Mouse (Mus musculus) c-Kit-positive CD71-positive TER-119-positive erythroid progenitor cells, embryonic 14.5 days (primary cell): Measurements from ENCODE around the gene Cdk6.
"Not testable (repeated sequence)": the region's sequence is repeated elsewhere in the genome, so short reads cannot be mapped to it uniquely, and the experiment has no call there.

ENCODE experiments used
- DNase-seq: peaks from one replicate; pipeline ENCODE4 v3.0.0-alpha.2; 2013; ENCODE audit warnings: low spot score

Gene Cdk6

DNA sequence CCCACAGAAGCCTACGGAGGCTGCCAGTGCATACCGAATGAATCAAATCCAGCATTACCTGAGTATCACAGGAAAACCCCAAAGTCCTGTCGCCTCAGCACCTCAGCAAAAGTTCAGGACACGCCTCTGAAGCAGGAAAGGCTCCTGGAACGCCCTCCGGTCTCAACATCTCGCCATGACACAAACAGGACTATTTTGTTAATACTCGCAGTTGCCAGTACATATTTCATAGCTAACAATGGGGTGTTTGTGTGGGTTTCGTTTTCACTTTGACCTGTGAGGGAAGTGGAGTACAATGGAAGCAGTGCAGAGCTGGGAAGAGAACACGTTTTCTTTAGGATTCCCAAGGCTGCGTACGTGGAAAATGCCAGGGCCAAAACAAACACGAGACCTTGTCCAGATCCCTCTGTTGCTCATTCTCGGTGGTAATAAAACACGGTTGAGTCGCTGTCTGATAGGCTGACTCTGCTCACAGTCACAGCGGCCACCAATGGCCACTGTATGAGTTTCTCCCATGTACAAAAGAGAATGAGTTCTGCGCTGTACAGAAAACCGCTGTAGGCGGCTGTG is 91.9 kb downstream of the Cdk6 start:
- not testable (repeated sequence) for DNase-seq

DNA sequence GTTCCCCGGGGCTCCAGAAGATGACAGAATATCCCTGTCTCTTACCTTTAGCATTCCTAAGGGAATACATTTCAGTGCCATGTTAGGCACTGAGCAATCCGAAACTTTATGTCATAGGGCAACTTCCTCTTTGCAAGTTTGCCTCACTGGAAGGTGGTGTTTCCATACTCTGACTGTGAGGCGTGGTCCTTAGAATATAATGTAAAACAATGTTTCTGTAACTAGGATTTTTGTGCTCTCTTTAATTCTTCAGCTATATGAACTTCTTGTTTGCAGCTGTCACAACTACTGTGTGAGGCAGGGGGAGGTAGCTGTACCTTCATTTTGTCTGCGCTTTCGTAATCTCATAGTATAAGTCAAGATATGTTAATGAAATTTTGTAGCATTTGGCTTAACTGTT is 92.8 kb downstream of the Cdk6 start:
- not testable (repeated sequence) for DNase-seq

DNA sequence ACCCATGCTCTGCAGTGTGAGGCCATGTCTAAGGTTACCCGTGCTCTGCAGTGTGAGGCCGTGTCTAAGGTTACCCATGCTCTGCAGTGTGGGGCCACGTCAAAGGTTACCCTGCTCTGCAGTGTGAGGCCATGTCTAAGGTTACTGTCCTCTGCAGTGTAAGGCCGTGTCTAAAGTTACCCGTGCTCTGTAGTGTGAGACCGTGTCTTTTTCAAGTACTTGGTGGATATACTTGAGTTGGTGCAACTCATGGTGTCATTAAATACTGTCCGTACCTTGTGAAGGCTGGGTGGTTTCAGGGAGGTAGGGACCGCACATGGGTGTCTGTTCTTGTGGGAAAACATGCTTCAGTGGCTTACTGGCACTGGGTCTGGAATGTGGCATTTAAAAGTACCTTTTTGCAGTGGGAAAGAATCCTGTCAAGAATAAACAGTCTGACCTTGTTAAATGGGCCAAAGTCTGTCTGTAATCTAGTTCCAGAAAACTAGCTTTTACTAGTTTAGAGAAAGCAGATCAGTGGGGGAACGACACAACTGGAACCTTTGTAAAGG is 97.2 kb downstream of the Cdk6 start:
- not testable (repeated sequence) for DNase-seq

DNA sequence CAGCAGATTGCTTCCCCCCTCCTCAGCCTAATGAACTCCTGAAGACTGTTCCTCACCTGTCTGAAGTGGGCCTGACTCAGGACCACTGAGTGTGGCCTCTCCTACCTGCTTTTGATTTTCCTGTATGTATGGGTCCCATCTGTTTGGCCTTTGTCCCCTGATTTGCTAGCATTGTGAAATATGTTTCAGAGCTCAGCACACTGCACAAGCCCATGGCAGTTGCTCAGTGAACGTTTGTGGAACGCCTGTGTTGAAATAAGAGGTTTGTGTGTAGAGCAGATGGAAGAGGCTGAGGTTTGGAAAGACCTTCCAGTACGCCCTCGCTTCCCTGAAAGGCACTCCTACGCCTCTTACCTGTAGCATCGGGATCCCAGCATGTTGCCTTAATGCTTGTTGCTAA is 98.1 kb downstream of the Cdk6 start:
- not testable (repeated sequence) for DNase-seq

DNA sequence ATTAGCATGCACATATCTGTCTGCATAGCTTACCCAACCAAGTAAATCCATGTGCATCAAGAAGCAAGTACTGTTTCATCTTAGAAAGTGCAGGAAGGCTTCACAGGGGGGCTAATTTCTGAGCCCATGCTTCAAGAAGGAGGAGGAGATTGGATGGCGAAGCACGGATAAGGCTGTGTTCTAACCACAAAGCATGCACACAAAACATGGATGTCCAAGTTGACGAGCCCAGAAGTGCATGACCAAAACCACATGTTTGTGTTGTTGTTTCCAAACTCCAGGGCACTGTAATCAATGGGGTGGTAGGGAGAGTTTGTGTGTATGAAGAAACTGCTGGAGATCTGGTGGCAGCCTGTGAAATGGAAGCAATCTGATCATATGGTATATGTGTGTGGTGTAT is 101.2 kb downstream of the Cdk6 start:
- not testable (repeated sequence) for DNase-seq

DNA sequence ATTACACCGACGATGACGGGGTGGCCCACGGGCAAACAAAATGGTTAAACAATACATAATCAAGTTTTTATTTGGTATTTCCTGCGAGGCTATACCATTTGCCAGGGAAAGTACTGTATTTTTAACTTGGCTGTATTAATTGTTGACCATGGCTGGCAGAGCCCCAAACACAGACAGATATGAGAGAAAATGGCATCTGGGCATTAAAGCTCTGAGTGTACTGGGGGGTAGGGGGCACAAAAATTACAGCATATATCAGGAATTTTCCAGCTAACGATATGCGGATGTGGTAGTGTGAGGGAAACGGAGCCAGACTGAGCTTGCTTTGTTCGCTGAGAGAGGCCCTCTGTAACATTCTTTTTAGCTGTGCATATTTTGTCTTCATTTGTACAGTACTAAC is 109.9 kb downstream of the Cdk6 start:
- DNase-seq: not testable (repeated sequence)

DNA sequence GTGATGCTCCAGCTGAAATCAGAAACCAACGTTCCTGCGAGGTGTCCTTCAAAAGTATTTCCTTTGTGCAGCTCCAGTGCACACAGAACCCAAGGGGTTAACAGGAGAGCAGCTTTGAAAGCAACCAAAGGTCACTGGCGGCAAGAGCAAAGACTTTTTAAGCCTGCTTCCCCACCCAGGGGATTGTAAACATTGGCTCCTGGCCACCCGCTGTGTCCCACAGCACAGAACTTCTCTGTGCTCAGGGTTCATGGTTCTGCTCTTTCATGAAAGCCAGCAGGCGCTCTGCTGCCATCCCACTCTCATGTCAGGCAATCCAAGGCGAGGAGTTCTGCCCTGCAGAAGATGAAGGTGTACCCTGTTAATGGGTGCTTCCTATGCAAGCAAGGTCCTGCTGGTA is 112.7 kb downstream of the Cdk6 start:
- DNase-seq: not testable (repeated sequence)

DNA sequence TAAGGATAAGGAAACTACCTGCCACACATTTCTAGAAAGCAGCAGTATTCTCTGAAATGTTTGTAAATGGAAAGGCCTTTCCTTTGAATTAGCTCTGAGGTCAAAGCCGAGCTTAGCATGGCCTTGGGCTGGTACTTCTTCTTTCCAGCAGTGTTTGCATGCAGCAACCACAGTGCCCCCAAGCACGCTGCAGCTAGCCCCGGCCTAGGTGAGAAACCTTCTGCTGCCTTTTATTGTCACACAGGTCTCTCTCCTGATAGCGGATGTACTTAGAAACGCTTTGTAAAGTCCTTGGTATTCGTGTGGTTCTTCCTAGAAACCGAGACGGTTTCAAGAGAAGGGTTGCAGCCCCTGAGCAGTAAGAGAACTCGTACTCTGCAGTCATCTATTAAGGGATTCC is 119.6 kb downstream of the Cdk6 start:
- peak; percentile 23 for DNase-seq

DNA sequence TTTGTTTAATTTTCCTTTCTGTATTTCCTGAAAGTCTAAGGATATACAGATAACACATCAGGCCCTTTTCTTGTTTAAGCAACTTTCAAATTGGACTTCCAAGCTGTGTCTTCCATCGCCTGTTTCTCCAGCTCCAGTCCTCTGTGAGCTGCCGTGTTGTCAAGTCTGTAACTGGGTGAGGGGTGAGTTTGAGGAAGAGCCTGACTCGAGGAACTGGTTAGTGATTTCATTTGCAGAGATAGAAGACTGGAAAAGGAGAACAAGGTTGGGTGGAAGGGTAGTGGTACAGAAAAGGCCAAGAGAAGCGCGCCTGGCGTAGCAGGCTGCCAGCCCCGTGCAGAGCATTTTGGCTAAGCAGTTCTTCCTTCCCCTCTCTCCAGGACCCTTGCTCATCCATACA is 120.1 kb downstream of the Cdk6 start:
- no peak for DNase-seq

DNA sequence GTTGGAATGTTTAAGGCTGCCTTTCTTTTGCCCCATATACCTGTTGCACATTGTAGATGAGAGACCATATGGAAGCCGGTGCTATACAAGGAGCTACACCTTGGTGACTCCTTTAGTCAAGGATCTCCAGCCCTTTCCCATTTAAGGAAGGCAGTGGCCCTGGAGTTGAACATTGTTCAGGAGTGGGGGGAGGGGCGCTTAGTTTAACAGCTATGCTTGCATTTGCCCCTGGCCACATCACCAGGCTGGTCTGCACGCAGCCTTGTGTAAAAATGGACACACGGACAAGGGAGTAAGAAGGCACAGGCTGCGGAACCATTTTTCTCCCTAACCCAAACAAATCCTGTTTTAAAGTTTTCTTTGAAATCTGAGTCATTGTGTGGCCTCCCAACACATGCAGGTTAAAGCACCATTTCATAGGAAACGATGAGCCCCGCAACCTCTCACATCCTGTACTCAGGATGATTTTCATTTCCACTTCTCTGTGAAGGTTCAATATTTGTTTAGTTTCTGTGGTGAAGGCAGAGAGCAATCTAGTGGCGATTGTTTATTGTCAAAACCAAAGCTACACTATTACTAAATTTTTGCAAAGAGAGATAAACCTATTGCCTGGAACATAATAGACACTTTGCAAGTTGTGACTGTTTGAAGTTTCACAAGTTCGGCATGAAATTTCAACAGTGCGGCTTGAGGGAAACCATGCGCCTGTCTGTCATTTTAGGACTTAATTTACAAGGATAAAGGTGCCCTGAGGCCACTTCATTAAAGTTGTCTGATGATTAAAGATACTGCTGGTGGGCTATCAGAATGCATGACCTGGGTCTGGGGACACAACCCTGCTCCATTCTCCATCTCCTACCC is 121.8 kb downstream of the Cdk6 start:
- no peak for DNase-seq

DNA sequence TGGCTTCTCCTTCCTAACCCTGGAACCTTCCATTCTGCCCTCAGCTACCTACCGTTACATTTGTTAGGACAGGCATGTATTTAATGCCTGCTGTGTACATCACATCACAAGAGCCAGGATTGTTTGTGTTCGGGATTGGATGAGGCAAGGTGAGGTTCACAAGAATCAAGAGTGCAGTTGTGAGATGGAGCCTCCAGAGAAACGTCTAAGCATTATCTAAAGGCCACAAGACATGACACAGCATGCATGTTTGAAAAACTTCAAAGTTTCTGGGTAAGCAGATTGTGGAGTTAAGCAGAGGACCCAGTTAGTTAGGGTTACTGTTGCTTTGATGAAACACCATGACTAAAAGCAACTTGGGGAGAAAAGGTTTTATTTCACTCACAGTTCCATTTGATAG is 122.5 kb downstream of the Cdk6 start:
- peak; percentile 16 for DNase-seq

DNA sequence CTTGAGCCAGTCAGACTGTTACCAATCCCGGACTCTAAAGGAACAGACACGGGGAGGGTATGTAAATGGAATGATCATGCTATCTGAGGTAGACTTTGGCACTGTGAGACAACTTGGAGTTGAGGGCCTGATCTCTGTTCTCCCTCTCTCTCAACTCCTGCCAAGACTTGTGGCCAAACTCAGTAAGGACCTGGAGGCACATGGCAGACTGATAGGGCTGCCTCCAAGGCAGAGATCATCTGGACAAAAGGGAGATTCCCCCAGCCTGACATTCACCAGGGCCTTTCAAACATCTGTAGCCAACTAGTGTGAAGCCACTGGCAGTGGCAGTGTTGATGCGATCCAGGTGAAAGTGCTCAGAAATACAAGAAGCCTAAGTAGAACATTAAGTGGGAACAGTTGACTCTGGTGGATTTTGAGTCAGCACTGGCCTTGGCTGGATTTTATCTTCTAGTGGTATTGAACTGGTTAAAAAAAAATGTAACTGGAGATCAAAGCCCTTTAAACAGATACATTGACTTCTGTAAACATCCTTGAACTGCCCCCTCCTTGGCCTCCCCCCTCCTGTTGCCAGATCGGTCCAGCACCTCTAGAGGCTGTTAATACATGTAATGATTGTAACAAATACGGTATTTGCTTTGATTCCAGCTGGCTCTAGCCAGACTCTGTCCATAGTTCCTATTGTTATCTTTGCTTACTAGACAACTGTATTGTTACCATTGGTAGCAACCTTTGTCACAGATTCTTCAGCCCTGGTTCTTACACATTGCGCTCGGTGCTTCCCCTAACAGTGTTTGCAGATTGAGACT is 125.0 kb downstream of the Cdk6 start:
- DNase-seq: no peak

DNA sequence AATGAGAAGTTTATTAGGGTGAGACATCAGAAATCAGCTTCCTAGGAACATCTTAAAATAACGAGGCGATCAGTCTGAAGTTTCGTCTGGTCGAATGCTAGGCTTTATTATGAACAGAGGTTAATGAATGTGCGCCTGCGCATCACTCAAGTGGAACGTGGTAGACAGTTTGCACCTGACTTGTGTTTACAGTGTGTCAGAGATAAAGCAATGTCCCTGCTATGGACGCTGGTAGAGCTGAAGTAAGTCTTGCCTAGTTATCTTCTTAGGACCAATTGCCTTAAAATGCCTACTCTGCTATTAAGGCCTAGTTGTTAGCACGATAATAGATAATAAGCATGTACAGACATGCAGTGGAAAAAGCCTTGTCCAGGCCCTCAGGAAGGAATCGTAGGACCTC is 129.6 kb downstream of the Cdk6 start:
- no peak for DNase-seq

DNA sequence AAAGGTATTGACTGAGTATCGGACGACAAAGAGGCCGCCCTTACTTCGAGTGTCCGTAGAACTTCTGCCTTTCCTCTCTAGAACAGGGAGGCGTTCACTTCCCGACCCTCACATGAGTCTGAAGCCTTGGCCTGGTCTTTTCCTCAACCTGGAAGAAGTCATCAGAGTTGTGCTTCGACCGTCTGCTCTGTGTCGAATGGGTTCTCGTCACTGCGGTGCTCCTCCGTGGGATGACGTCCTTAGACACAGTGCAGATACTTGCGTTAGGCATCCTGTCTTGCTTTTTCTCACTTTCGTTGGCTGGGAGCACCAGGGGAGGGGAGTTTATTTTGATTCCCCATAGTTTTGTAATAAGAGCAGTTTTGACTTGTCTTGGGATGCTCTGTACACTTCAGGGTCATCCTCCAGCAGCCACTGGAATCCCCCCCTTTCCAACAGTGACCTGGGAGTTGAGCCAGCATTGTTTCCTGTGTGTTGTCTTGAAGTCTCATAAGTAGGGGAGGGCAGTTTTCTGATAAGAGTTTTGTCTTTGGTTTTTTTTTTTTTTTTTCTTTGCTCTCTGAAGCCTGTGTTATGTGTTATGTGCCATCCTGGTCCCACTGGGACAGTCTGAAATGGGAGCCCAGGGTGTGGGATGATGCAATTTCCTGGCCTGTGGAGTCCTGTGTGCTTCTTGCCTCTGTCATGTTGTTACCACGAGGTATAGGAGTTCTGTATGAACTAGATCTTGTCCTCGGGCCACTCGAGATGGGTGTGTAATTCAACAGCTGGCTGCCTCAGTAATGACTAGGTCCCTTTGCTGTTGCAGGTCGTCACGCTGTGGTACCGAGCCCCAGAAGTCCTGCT is 131.2 kb downstream of the Cdk6 start:
- no peak for DNase-seq

DNA sequence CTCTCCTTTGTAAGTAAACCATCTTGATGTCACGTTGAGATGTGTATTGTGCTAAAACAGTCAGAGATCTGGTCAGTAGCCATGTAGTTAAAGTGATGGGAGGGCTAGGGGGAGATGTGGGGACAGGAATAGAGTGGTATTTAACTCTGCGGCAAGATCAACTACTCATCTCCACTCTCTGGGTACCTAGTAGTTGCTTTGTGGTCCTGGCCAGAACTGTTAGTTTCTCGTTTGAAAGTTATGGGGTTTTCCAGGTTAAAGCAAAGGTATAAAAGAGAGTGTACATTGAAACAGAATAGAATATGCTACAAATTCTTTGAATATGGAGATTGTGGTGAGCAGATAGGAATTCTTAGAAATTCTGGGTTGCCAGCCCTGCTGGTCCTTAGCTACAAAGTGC is 136.4 kb downstream of the Cdk6 start:
- DNase-seq: no peak

DNA sequence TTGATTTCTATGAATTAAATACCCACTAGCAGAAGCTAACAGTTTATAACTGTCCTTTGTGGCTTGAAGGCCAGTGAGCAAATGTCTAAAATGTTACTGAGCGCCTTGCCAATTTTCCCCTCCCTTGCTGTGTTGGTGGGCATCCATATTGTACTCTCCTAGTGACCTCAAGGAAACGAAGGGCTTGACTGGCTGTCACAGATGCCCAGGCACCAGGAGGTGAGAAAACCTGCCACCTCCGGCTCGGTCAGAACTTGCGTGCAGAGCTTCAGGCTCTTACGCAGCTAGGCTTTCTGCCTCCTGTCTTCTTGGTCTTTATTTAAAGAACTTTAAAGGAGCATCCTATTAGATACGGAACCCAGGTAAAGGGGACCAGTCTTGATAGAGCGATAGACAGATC is 136.9 kb downstream of the Cdk6 start:
- no peak for DNase-seq

DNA sequence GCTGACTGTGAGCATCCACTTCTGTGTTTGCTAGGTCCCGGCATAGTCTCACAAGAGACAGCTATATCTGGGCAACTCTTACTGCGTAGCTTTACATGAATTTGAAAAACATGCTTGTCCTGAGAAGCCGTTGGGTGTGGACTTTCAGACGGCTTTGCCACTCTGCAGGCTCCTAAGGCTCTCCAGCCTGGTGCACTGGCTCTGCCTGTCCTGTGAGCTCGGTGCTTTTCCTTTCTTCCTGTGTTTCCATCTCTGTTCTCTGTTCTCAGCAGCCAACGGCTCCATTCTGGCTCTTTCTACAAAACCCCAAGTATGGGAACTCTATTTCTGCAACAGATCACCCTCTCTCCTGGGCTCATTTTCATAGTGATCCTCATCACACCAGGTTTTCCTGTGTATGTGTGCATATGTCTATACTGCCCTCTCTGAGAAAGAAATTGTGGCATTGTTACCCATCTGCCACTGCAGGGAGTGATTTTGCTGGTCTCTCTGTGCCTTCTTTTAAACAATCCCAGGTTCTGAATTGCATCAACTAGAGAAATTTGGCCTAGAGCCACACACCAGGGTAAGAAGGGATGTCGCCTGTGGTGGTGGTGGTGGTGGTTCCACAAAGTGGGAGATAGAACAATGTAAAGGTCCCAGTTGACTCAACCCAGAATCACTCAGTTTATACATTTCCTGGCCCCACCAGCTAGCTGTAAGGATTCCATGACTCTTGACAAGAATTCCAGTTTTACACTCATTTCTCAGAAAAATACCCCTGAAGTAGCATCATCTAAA is 137.9 kb downstream of the Cdk6 start:
- no peak for DNase-seq

DNA sequence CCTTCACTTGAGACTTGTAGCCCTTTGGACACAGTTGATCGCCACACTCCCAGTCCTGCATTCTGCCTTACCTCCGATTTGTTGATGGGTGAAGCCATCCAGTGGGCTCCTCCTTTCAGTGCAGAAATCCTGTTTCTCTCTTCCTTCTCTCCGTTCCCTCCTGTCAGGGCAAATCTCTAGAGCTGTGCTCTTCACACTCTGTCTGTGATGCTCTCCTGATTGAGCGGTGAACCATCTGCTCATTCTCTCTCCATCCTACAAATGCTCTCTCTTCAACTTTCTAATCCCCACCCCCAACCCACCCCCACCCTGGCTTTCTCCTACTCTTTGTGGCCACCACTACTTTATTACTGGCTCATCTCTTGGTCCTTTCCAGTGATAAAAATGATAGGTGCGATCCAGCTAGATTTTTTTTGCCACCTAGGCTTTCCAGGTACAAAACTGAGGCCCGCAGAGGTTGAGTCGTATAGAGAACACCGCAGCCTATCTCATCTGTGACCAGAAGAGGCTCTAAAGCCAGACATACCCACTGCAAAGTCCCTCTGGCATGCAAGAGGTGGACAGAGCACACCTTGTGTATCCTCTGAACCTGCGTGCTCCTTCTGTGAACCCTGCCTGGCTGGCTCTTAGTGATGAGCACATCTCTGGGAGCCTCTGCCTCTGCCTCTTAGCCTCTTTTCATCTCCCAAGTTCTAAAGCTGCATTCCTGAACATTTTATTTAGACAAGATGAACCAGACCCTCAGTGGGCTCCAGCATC is 139.5 kb downstream of the Cdk6 start:
- no peak for DNase-seq

DNA sequence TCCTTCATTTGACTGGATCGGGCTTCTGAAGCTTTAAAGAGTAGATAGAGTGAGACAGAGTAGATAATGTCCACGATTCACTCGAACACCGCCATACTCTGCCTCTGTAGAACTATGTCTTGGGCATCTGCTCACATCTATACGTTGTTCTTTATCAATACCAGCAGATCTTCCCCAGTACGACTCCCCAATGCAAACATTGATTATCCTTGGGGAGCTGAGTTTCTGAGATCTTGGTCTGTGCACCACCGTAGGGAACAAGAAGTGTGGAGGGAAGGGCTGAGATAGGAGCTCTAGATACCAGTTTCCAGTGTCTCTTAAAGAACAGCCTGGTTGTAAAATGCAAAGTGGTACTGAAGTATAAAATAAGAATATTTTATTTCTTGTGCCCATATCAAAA is 141.2 kb downstream of the Cdk6 start:
- DNase-seq: no peak

DNA sequence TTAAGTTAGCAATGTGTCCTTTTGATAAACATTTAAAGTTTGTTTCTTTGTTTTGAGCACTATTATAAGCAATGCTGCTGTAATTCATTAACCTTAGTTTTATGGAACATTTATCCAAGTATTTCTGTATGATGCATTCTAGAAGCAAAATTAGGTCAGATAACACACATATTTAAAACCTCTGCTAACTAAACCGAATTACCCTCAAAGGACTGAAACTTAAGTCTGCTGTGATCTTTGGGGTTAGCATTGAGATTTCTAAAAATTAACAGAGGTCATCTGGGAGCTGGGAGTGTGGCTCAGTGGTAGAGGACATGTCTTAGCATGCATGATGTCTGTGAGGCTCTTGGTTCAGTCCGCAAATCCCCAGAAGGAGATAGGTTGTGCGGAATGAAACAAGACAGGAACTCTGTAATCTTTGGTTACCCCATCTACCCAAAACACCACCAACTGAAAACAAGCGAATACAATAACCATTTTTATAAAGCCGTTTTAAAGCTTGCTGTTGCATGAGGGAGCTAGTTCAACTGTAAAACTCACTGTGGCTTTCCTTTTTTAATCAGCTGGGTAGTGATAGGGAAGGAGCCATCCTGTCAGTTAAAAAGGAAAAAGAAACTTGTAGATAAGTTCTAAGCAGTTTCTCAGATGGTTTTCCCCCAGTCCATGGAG is 141.9 kb downstream of the Cdk6 start:
- no peak for DNase-seq
